Mouse (Mus musculus) left cerebral cortex, postnatal 14 days (tissue): ENCODE results near the gene Slc39a11. TPM values are rescaled to one million over a fixed set of nuclear protein-coding genes. Genes with fewer than 3 reads are reported as not detected.

Experiments used
- DNase-seq, 2 experiments: peaks; one replicate each; pipeline ENCODE4 v3.0.0; 2021 to 2022; ENCODE audit warnings: low spot score in 2 of 2, mixed read lengths in 1 of 2
- intact Hi-C: fragments of 180-260 bp; cut with DNase I; formaldehyde crosslinking; loops from one replicate; pipeline ENCODE4 v1.15.1; 2025
- total RNA-seq, 2 experiments: library from RNA; stranded (reverse); gene quantifications; 2 replicates each; pipeline ENCODE4 v1.2.3; 2021

Slc39a11 gene
- total RNA-seq, 2 experiments from 2014 or later, result 13.9 to 15.3 TPM

- DNase-seq, result no peak
- intact Hi-C loops, result no loop called here
Measured at GRCm38 (mm10) chr11:113534341-113534740, 115.5 kb downstream of the Slc39a11 start.

- intact Hi-C loops, result no loop called here
- no peak for DNase-seq
Measured at GRCm38 (mm10) chr11:113533931-113534330, 115.9 kb downstream of the Slc39a11 start.

- intact Hi-C loops, result no loop called here
- DNase-seq, result no peak
Measured at GRCm38 (mm10) chr11:113528391-113528790, 121.5 kb downstream of the Slc39a11 start.

GRCm38 (mm10) chr11:113525731-113526130 lies 124.1 kb downstream of the Slc39a11 start:
- no peak for DNase-seq
- intact Hi-C loops, result no loop called here

GRCm38 (mm10) chr11:113522726-113523125 lies 127.2 kb downstream of the Slc39a11 start:
- intact Hi-C loops, result no loop called here
- no peak for DNase-seq

- no peak for DNase-seq
- intact Hi-C loops, result no loop called here
Measured at GRCm38 (mm10) chr11:113521469-113522190, 128.2 kb downstream of the Slc39a11 start.

- no peak for DNase-seq
Measured at GRCm38 (mm10) chr11:113520851-113521461, 128.9 kb downstream of the Slc39a11 start.

GRCm38 (mm10) chr11:113520373-113520772 lies 129.5 kb downstream of the Slc39a11 start:
- intact Hi-C loops, result no loop called here
- DNase-seq, result peak in 1 of 2 experiments; percentile 22

More at GRCm38 (mm10) chr11:113520851-113521461, 128.9 kb downstream of the Slc39a11 start:
- intact Hi-C loops, result no loop called here

GRCm38 (mm10) chr11:113519973-113520372 lies 129.9 kb downstream of the Slc39a11 start:
- intact Hi-C loops, result loop anchor here (10.0 kb wide), 1 partner anchor 95 kb away; the partner anchor contains the start of gene Sstr2
- no peak for DNase-seq

- DNase-seq, result no peak
- intact Hi-C loops, result loop anchor here (10.0 kb wide), 1 partner anchor 97 kb away; the partner anchor contains the start of gene Sstr2
Measured at GRCm38 (mm10) chr11:113518176-113518575, 131.7 kb downstream of the Slc39a11 start.

- intact Hi-C loops, result loop anchor here (10.0 kb wide), 1 partner anchor 99 kb away; the partner anchor contains the start of gene Sstr2
- peak in 1 of 2 experiments; percentile 50 for DNase-seq
Measured at GRCm38 (mm10) chr11:113516156-113516555, 133.7 kb downstream of the Slc39a11 start.

GRCm38 (mm10) chr11:113512976-113513375 lies 136.9 kb downstream of the Slc39a11 start:
- DNase-seq, result no peak
- intact Hi-C loops, result loop anchor here (5.0 to 10.0 kb wide), 2 partner anchors 49 to 102 kb away; partner anchors contain the start of gene Sstr2

GRCm38 (mm10) chr11:113512150-113512549 lies 137.7 kb downstream of the Slc39a11 start:
- DNase-seq, result no peak
- intact Hi-C loops, result loop anchor here (5.0 to 10.0 kb wide), 2 partner anchors 50 to 103 kb away; partner anchors contain the start of gene Sstr2

GRCm38 (mm10) chr11:113510969-113511625 lies 138.8 kb downstream of the Slc39a11 start:
- DNase-seq, result no peak
- intact Hi-C loops, result loop anchor here (5.0 to 10.0 kb wide), 2 partner anchors 51 to 104 kb away; partner anchors contain the start of gene Sstr2

GRCm38 (mm10) chr11:113510249-113510648 lies 139.6 kb downstream of the Slc39a11 start:
- peak in 1 of 2 experiments; percentile 54 for DNase-seq

GRCm38 (mm10) chr11:113507716-113508480 lies 142.0 kb downstream of the Slc39a11 start:
- no peak for DNase-seq
- intact Hi-C loops, result no loop called here

More at GRCm38 (mm10) chr11:113510249-113510648, 139.6 kb downstream of the Slc39a11 start:
- intact Hi-C loops, result loop anchor here (5.0 to 10.0 kb wide), 2 partner anchors 52 to 105 kb away; partner anchors contain the start of gene Sstr2

GRCm38 (mm10) chr11:113505551-113506160 lies 144.2 kb downstream of the Slc39a11 start:
- no peak for DNase-seq
- intact Hi-C loops, result no loop called here

- DNase-seq, result no peak
- intact Hi-C loops, result no loop called here
Measured at GRCm38 (mm10) chr11:113504459-113505062, 145.3 kb downstream of the Slc39a11 start.
